Mouse (Mus musculus): ENCODE measurements around the gene Prss42.

DNA sequence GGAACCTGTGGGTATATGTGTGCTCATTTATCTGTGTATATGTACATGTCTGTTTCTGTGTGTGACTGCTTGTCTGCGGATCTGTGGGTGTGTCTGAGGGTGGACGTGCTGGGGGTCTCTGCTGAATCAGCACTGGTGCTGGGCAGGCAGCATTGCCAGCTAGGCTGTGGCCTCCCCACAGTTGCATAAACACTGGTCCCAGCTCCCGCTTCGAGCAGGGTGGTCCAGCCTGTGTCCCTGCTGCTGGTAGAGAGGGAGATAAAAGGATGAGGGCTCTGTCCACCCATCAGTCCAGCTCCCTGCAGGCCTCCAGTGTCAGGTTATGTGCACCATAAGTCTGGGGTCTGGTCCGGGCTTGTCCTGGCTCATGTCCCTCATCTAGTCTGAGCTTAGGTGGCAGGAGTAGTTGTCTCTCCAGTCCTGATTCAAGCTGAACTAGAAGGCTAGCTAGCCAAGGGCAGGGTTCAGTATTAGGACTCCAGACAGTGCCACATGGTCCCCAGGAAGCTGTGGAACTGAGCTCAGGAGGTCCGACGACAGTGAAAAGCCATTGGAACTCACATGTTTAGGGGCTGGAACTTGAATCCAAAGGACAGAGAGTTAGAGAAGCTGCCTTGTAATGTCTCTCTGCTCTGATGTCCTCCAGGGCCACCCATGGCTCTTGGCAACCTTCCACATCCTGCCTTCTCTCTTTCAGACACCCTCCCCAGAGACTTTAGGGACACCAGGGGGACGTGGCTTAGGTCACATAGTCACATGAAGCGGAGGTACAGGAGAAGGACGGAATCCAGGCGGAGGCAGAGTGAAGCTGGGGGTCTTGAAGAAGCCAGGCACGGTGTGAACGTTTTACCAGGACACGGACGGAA, 23.3 kb upstream of the Prss42 start:
- TF ChIP-seq TAL1 (IDR thresholded peaks at IDR 0.05; ENCODE audit: low read length) (no peak), EP300 (IDR thresholded peaks at IDR 0.05; ENCODE audit: low read depth in 1 of 2, low read length in 2 of 2) (no peak), CTCF (IDR thresholded peaks at IDR 0.05 in 2 of 3, conservative IDR thresholded peaks at IDR 0.05 in 1 of 3; ENCODE audit: control insufficient read depth in 1 of 3, insufficient read depth in 1 of 3, low read depth in 2 of 3, low read length in 3 of 3, poor library complexity in 1 of 3, severe bottlenecking in 1 of 3) (no peak), POLR2A (IDR thresholded peaks at IDR 0.05; ENCODE audit: control insufficient read depth in 1 of 2, insufficient read depth in 1 of 2, low read depth in 1 of 2, low read length in 2 of 2, poor library complexity in 1 of 2) (no peak), POLR2AphosphoS2 (IDR thresholded peaks at IDR 0.05; ENCODE audit: low read length) (no peak), SIN3A (IDR thresholded peaks at IDR 0.05; ENCODE audit: low read length) (no peak)
